Mouse (Mus musculus) ES-Bruce4 (cell line): ENCODE measurements around the gene D6Ertd527e. TPM values are rescaled to one million over a fixed set of nuclear protein-coding genes. Genes with fewer than 3 reads are reported as not detected.
"Not testable (repeated sequence)": the region's sequence is repeated elsewhere in the genome, so short reads cannot be mapped to it uniquely, and the experiment has no call there.

Source experiments
- H3K27ac ChIP-seq: 2 replicates; pipeline ENCODE4 v1.5.1; 2012; ENCODE audit warnings: low read length, inconsistent platforms; ENCODE audit not compliant: insufficient read depth
- H3K27me3 ChIP-seq: 2 replicates; pipeline ENCODE4 v1.6.1; 2012; ENCODE audit warnings: mild to moderate bottlenecking, low read length, inconsistent platforms; ENCODE audit not compliant: control insufficient read depth, poor library complexity, insufficient read depth, severe bottlenecking
- H3K36me3 ChIP-seq: 2 replicates; pipeline ENCODE4 v1.6.1; 2012; ENCODE audit warnings: inconsistent platforms, mild to moderate bottlenecking, low read length, moderate library complexity; ENCODE audit not compliant: control insufficient read depth, poor library complexity, insufficient read depth, severe bottlenecking
- H3K4me1 ChIP-seq: one replicate; pipeline ENCODE4 v1.8.1; 2011; ENCODE audit warnings: low read length; ENCODE audit not compliant: control insufficient read depth, insufficient read depth
- H3K4me3 ChIP-seq: 2 replicates; pipeline ENCODE4 v1.5.1; 2011; ENCODE audit warnings: low read depth, mild to moderate bottlenecking, low read length
- H3K9ac ChIP-seq: 2 replicates; pipeline ENCODE4 v1.6.1; 2012; ENCODE audit warnings: low read depth, mild to moderate bottlenecking, inconsistent platforms; ENCODE audit not compliant: poor library complexity, severe bottlenecking
- H3K9me3 ChIP-seq: replicated peaks from 2 replicates; pipeline ENCODE4 v1.6.1; 2012; ENCODE audit warnings: mild to moderate bottlenecking, low read length, inconsistent platforms; ENCODE audit not compliant: control insufficient read depth, poor library complexity, insufficient read depth, severe bottlenecking
- CTCF ChIP-seq: IDR thresholded peaks from one replicate; pipeline ENCODE4 v1.8.1; 2011; ENCODE audit warnings: low read depth, low read length
- EP300 ChIP-seq: IDR thresholded peaks from 2 replicates; pipeline ENCODE4 v1.6.1; 2011; ENCODE audit warnings: low read depth, low read length; ENCODE audit not compliant: insufficient read depth
- POLR2A ChIP-seq: IDR thresholded peaks from one replicate; pipeline ENCODE4 v1.8.1; 2011; ENCODE audit warnings: low read length; ENCODE audit not compliant: insufficient read depth
- polyA plus RNA-seq: library from polyadenylated mRNA; stranded (reverse); fragments of >200 nt; gene quantifications from 2 replicates; pipeline ENCODE4 v1.2.4, GENCODE M21; 2011; ENCODE audit warnings: low read depth; ENCODE audit not compliant: missing spikeins, insufficient read depth, insufficient read length

The D6Ertd527e gene
- polyA plus RNA-seq, 1 experiment, result 0.37 TPM

DNA sequence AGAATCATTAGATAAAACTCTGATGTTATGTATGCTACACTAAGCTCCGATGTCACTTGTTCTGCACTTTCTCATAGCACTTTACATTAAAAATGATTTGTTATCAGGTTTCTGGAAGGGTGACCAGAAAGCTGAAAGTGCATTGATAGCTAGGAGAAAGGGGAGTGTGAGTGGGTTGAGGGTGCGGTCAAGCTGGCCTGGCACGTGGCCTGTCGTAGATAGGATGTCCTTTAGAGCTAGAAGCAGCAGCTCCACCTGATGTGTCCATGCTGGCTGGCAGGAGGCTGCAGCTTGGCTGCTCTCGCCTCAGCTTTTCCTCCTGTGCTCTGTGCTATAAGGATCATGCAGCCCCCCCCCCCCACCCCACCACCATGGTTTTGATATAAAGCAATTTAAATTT, 12.1 kb upstream of the D6Ertd527e start:
- Histone ChIP-seq H3K36me3 (no peaks in the 10 kb centered on the region), H3K4me1 (no peaks in the 10 kb centered on the region), H3K9me3 (no peaks in the 10 kb centered on the region)

GRCm38 (mm10) chr6:87093631-87094030, 10.9 kb upstream of the D6Ertd527e start:
- H3K27me3 ChIP-seq, H3K36me3 ChIP-seq: not testable (repeated sequence)

More for the DNA sequence above, 12.1 kb upstream of the D6Ertd527e start:
- H3K4me3 ChIP-seq, result no peak overlapping the region
- TF ChIP-seq EP300, result no peak
- TF ChIP-seq POLR2A, result no peak
- TF ChIP-seq CTCF, result no peak
- no peaks in the 10 kb centered on the region for H3K27me3 ChIP-seq
- no peak overlapping the region for H3K27ac ChIP-seq
- no peak overlapping the region for H3K9ac ChIP-seq

DNA sequence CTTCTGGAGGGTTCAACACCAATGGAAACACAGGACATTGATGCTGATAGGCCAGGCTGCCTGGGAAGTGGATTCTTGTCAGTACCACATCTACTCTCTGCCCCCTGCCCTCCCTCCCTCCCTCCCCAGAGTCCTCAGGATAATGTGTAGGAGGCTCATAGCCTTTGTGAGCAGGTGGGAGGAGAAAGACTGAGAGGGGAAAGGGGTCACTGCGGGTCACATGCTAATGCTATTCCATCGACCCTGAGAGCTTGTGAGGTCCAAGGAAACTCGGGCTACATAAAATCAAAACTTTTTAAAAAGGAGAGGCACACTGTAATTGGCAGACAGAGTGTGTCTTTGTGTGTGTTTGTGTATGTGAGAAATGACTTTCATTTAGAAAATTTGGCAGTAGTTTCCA, 5.3 kb upstream of the D6Ertd527e start:
- Histone ChIP-seq H3K4me1 (no peaks in the 10 kb centered on the region), H3K9ac (no peak overlapping the region), H3K9me3 (no peaks in the 10 kb centered on the region), H3K27ac (no peak overlapping the region), H3K4me3 (no peak overlapping the region), H3K27me3 (no peaks in the 10 kb centered on the region), H3K36me3 (no peaks in the 10 kb centered on the region)
- TF ChIP-seq EP300 (no peak), POLR2A (no peak), CTCF (no peak)

More at GRCm38 (mm10) chr6:87093631-87094030, 10.9 kb upstream of the D6Ertd527e start:
- not testable (repeated sequence) for H3K4me3 ChIP-seq, H3K9me3 ChIP-seq, H3K4me1 ChIP-seq, H3K27ac ChIP-seq, H3K9ac ChIP-seq

- Histone ChIP-seq H3K4me1 (no peaks in the 10 kb centered on the region), H3K27ac (no peak overlapping the region), H3K27me3 (no peaks in the 10 kb centered on the region), H3K36me3 (no peaks in the 10 kb centered on the region), H3K4me3 (no peak overlapping the region), H3K9ac (no peak overlapping the region), H3K9me3 (no peaks in the 10 kb centered on the region)
- no peak for TF ChIP-seq CTCF
- TF ChIP-seq POLR2A, result no peak
- TF ChIP-seq EP300, result no peak
Measured at GRCm38 (mm10) chr6:87099671-87100296, 4.8 kb upstream of the D6Ertd527e start.

- H3K27ac ChIP-seq, result no peak overlapping the region
- no peaks in the 10 kb centered on the region for H3K9me3 ChIP-seq
- no peaks in the 10 kb centered on the region for H3K27me3 ChIP-seq
- TF ChIP-seq EP300, result no peak
- TF ChIP-seq POLR2A, result no peak
- no peak for TF ChIP-seq CTCF
- H3K4me3 ChIP-seq, result no peak overlapping the region
- no peak overlapping the region for H3K9ac ChIP-seq
- no peaks in the 10 kb centered on the region for H3K4me1 ChIP-seq
- no peaks in the 10 kb centered on the region for H3K36me3 ChIP-seq
Measured at GRCm38 (mm10) chr6:87100297-87101020, 4.1 kb upstream of the D6Ertd527e start.

- H3K27ac ChIP-seq, result no peak overlapping the region
- no peaks in the 10 kb centered on the region for H3K27me3 ChIP-seq
- H3K9ac ChIP-seq, result no peak overlapping the region
- H3K4me3 ChIP-seq, result no peak overlapping the region
- TF ChIP-seq EP300, result no peak
- TF ChIP-seq CTCF, result peak; percentile 86
- H3K4me1 ChIP-seq, result no peaks in the 10 kb centered on the region
- no peaks in the 10 kb centered on the region for H3K36me3 ChIP-seq
- H3K9me3 ChIP-seq, result no peaks in the 10 kb centered on the region
Measured at GRCm38 (mm10) chr6:87101281-87101954, 3.1 kb upstream of the D6Ertd527e start.
